Mouse (Mus musculus) brain, adult 2 months (tissue): ENCODE data around the gene Dab2.

Experiments used
- DNase-seq: peaks from one replicate; pipeline ENCODE4 v3.0.0; 2011; ENCODE audit warnings: low read depth, low spot score

Dab2 gene

GRCm38 (mm10) chr15:6391886-6392285, 92.3 kb downstream of the Dab2 start:
- DNase-seq = no peak

GRCm38 (mm10) chr15:6393624-6394023, 94.0 kb downstream of the Dab2 start:
- no peak for DNase-seq

- DNase-seq = no peak
Measured at GRCm38 (mm10) chr15:6398211-6398610, 98.6 kb downstream of the Dab2 start.

- no peak for DNase-seq
Measured at GRCm38 (mm10) chr15:6398881-6399280, 99.3 kb downstream of the Dab2 start.

GRCm38 (mm10) chr15:6400115-6400514, 100.5 kb downstream of the Dab2 start:
- no peak for DNase-seq

GRCm38 (mm10) chr15:6402433-6402832, 102.8 kb downstream of the Dab2 start:
- no peak for DNase-seq

- no peak for DNase-seq
Measured at GRCm38 (mm10) chr15:6404172-6404571, 104.6 kb downstream of the Dab2 start.

- no peak for DNase-seq
Measured at GRCm38 (mm10) chr15:6406771-6407170, 107.2 kb downstream of the Dab2 start.

- no peak for DNase-seq
Measured at GRCm38 (mm10) chr15:6409031-6409430, 109.4 kb downstream of the Dab2 start.

GRCm38 (mm10) chr15:6410161-6410560, 110.6 kb downstream of the Dab2 start:
- DNase-seq = no peak

- peak; percentile 50 for DNase-seq
Measured at GRCm38 (mm10) chr15:6411334-6411733, 111.7 kb downstream of the Dab2 start.

GRCm38 (mm10) chr15:6415317-6415716, 115.7 kb downstream of the Dab2 start:
- no peak for DNase-seq

GRCm38 (mm10) chr15:6431777-6432176, 132.2 kb downstream of the Dab2 start:
- peak; percentile 10 for DNase-seq

- peak; percentile 14 for DNase-seq
Measured at GRCm38 (mm10) chr15:6432411-6432810, 132.8 kb downstream of the Dab2 start.

- DNase-seq = no peak
Measured at GRCm38 (mm10) chr15:6435281-6435680, 135.7 kb downstream of the Dab2 start.

GRCm38 (mm10) chr15:6435773-6436172, 136.2 kb downstream of the Dab2 start:
- DNase-seq = peak; percentile 38

- DNase-seq = no peak
Measured at GRCm38 (mm10) chr15:6438685-6439084, 139.1 kb downstream of the Dab2 start.

- DNase-seq = no peak
Measured at GRCm38 (mm10) chr15:6444452-6444851, 144.9 kb downstream of the Dab2 start.

- no peak for DNase-seq
Measured at GRCm38 (mm10) chr15:6445135-6445534, 145.5 kb downstream of the Dab2 start, which contains the start of gene C9. Gene C9, plus strand, starts transcription at chr15:6445327.

- DNase-seq = no peak
Measured at GRCm38 (mm10) chr15:6446181-6446580, 146.6 kb downstream of the Dab2 start.

GRCm38 (mm10) chr15:6448892-6449291, 149.3 kb downstream of the Dab2 start:
- DNase-seq = no peak

GRCm38 (mm10) chr15:6454461-6454860, 154.9 kb downstream of the Dab2 start:
- no peak for DNase-seq

GRCm38 (mm10) chr15:6461381-6461780, 161.8 kb downstream of the Dab2 start:
- DNase-seq = no peak

- no peak for DNase-seq
Measured at GRCm38 (mm10) chr15:6463361-6463923, 163.9 kb downstream of the Dab2 start.
